Comparison of ENCODE assay signal across 14 mouse cellular contexts in the genomic region with DNA sequence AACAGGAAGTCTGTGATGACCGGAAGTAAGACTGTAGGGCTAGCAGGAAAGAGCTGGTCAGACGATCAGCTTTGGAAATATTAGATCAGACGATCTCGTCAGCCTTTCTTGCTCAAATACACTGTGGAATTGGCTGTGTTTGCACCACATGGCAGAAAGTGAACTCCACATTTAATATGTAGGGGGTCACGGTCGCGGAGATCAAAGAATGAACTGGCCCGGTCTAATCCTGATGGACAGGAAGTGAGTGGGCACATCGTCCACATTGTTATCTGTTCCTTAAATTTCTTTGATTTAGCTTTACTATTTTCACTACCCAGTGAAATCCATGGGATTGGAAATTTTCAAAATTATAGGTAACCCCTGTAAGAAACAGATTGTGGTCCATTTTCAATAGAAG. TPM values are rescaled to one million over a fixed set of nuclear protein-coding genes. Genes with fewer than 3 reads are reported as not detected.
DNase-seq lines count a peak whose midpoint lies in the region; ATAC-seq and TF ChIP-seq lines count a peak whose summit lies in the region.
"Had no signal": no experiment of that assay in that cellular context is flagged by ENCODE, and none has a peak within 500 bp of the region (broad histone marks: within the 10 kb centered on the region; RNA-seq: fewer than 3 reads in every experiment).

No protein-coding gene starts in this region.

- no peak for DNase-seq in forebrain, postnatal 0 days
- DNase-seq in lung, embryonic 14.5 days = peak; percentile 22
- DNase-seq in lung, postnatal 36 days = no peak
- no peak for DNase-seq in right cerebral cortex, postnatal 36 days (ENCODE audit: low spot score in 2 of 2)
- no peak for DNase-seq in left cerebral cortex, adult 18-20 months (ENCODE audit: low spot score in 2 of 2)
- DNase-seq: cerebellum, adult 9-10 months; kidney, adult 18-20 months; liver; thymus, adult 2 months had no signal

- H3K36me3 ChIP-seq in forebrain, embryonic 13.5 days (ENCODE audit: poor library complexity, severe bottlenecking) = no peaks in the 10 kb centered on the region
- H3K36me3 ChIP-seq in forebrain, postnatal 0 days (ENCODE audit: insufficient read depth) = no peaks in the 10 kb centered on the region
- no peaks in the 10 kb centered on the region for H3K36me3 ChIP-seq in lung, embryonic 14.5 days (ENCODE audit: insufficient read depth)
- H3K36me3 ChIP-seq in hindbrain, embryonic 13.5 days = no peaks in the 10 kb centered on the region
- H3K36me3 ChIP-seq in midbrain, embryonic 15.5 days (replicated peaks) = no peaks in the 10 kb centered on the region
- H3K36me3 ChIP-seq: heart, embryonic 15.5 days had no signal

- peak overlapping the region; percentile 37 for H3K4me2 ChIP-seq in forebrain, embryonic 13.5 days
- H3K4me2 ChIP-seq in forebrain, postnatal 0 days (ENCODE audit: low read depth) = no peak overlapping the region; the same call in 1 of the 2 replicates
- no peak overlapping the region for H3K4me2 ChIP-seq in lung, embryonic 14.5 days
- peak overlapping the region; percentile 41 for H3K4me2 ChIP-seq in hindbrain, embryonic 13.5 days
- H3K4me2 ChIP-seq in midbrain, embryonic 15.5 days = peak overlapping the region; percentile 39

- no peak for TF ChIP-seq CTCF in forebrain, postnatal 0 days (IDR thresholded peaks at IDR 0.05; ENCODE audit: low read depth)
- no peak for TF ChIP-seq CTCF in lung, embryonic 14.5 days (IDR thresholded peaks at IDR 0.05; ENCODE audit: low read depth)

- no peaks in the 10 kb centered on the region for H3K27me3 ChIP-seq in forebrain, embryonic 13.5 days
- no peaks in the 10 kb centered on the region for H3K27me3 ChIP-seq in forebrain, postnatal 0 days (ENCODE audit: insufficient read depth, low read length)
- no peaks in the 10 kb centered on the region for H3K27me3 ChIP-seq in lung, embryonic 14.5 days (ENCODE audit: insufficient read depth, low read length)
- 0 out of 2 replicates have a peak, but pooled peaks cover 3% of the 10 kb centered on the region for H3K27me3 ChIP-seq in hindbrain, embryonic 13.5 days
- H3K27me3 ChIP-seq in midbrain, embryonic 15.5 days (replicated peaks) = no peaks in the 10 kb centered on the region
- H3K27me3 ChIP-seq: heart, embryonic 15.5 days had no signal

- no peak overlapping the region for H3K4me3 ChIP-seq in forebrain, embryonic 13.5 days
- H3K4me3 ChIP-seq in forebrain, postnatal 0 days (ENCODE audit: low read depth, low read length) = no peak overlapping the region
- no peak overlapping the region for H3K4me3 ChIP-seq in lung, embryonic 14.5 days (ENCODE audit: low read depth, low read length)
- no peak overlapping the region for H3K4me3 ChIP-seq in hindbrain, embryonic 13.5 days
- no peak overlapping the region for H3K4me3 ChIP-seq in midbrain, embryonic 15.5 days
- H3K4me3 ChIP-seq: heart, embryonic 15.5 days had no signal

- H3K4me1 ChIP-seq in forebrain, embryonic 13.5 days = peaks cover 15% of the 10 kb centered on the region
- 0 out of 2 replicates have a peak, but pooled peaks cover under 1% of the 10 kb centered on the region for H3K4me1 ChIP-seq in forebrain, postnatal 0 days (ENCODE audit: insufficient read depth)
- H3K4me1 ChIP-seq in lung, embryonic 14.5 days (ENCODE audit: insufficient read depth) = peaks cover 3% of the 10 kb centered on the region; the same call in 1 of the 2 replicates
- peaks cover 17% of the 10 kb centered on the region for H3K4me1 ChIP-seq in hindbrain, embryonic 13.5 days (replicated peaks)
- peaks cover 19% of the 10 kb centered on the region for H3K4me1 ChIP-seq in midbrain, embryonic 15.5 days

- no peak for ATAC-seq in forebrain, embryonic 13.5 days
- no peak for ATAC-seq in forebrain, postnatal 0 days
- no peak for ATAC-seq in lung, embryonic 14.5 days (ENCODE audit: insufficient read depth)
- ATAC-seq in hindbrain, embryonic 13.5 days (ENCODE audit: low FRiP score) = no peak
- ATAC-seq in midbrain, embryonic 15.5 days (replicated peaks) = peak; percentile 18; the same call in 1 of the 2 replicates

- no peak overlapping the region for H3K9ac ChIP-seq in forebrain, embryonic 13.5 days
- no peak overlapping the region for H3K9ac ChIP-seq in forebrain, postnatal 0 days
- no peak overlapping the region for H3K9ac ChIP-seq in lung, embryonic 14.5 days
- H3K9ac ChIP-seq in hindbrain, embryonic 13.5 days = no peak overlapping the region
- no peak overlapping the region for H3K9ac ChIP-seq in midbrain, embryonic 15.5 days
- H3K9ac ChIP-seq: heart, embryonic 15.5 days had no signal

- H3K9me3 ChIP-seq in forebrain, embryonic 13.5 days (replicated peaks) = no peaks in the 10 kb centered on the region
- no peaks in the 10 kb centered on the region for H3K9me3 ChIP-seq in forebrain, postnatal 0 days (ENCODE audit: low read length)
- H3K9me3 ChIP-seq in lung, embryonic 14.5 days (ENCODE audit: low read depth, low read length) = no peaks in the 10 kb centered on the region
- H3K9me3 ChIP-seq in hindbrain, embryonic 13.5 days = no peaks in the 10 kb centered on the region
- H3K9me3 ChIP-seq in midbrain, embryonic 15.5 days = no peaks in the 10 kb centered on the region
- H3K9me3 ChIP-seq: heart, embryonic 15.5 days had no signal

- WGBS in forebrain, embryonic 13.5 days = 34% methylated on average over 9 of the region's 9 CpGs
- WGBS in forebrain, postnatal 0 days = 42% methylated on average over 9 of the region's 9 CpGs
- WGBS in lung, embryonic 14.5 days = 35% methylated on average over 9 of the region's 9 CpGs
- 46% methylated on average over 9 of the region's 9 CpGs for WGBS in hindbrain, embryonic 13.5 days
- 19% methylated on average over 9 of the region's 9 CpGs for whole genome bisulfite sequencing in midbrain, embryonic 15.5 days

- no peak overlapping the region for H3K27ac ChIP-seq in forebrain, embryonic 13.5 days
- no peak overlapping the region for H3K27ac ChIP-seq in forebrain, postnatal 0 days (ENCODE audit: low read depth, low read length)
- no peak overlapping the region for H3K27ac ChIP-seq in lung, embryonic 14.5 days (ENCODE audit: low read depth)
- H3K27ac ChIP-seq in hindbrain, embryonic 13.5 days = no peak overlapping the region
- H3K27ac ChIP-seq in midbrain, embryonic 15.5 days = no peak overlapping the region
- H3K27ac ChIP-seq: heart, embryonic 15.5 days; macrophage had no signal

RNA-seq across cellular contexts. Expression of gene Frmd6, which starts 42.3 kb away (rescaled TPM):
- 6.4 and 6.8 TPM in 2 replicates for polyA plus RNA-seq in forebrain, embryonic 13.5 days (2015; fragmentation: Nextera tagmentation; extraction: Ambion mirVana)
- 10.6 and 11.0 TPM in 2 replicates for total RNA-seq in forebrain, postnatal 0 days (2014; rRNA removed)
- 6.9 and 7.4 TPM in 2 replicates for polyA plus RNA-seq in forebrain, postnatal 0 days (2015; fragmentation: Nextera tagmentation; extraction: Ambion mirVana)
- polyA plus RNA-seq in lung, embryonic 14.5 days (2014; fragmentation: Nextera tagmentation; extraction: Ambion mirVana) = 40.4 and 42.8 TPM in 2 replicates
- polyA plus RNA-seq in hindbrain, embryonic 13.5 days (2015; fragmentation: Nextera tagmentation; extraction: Ambion mirVana) = 9.7 and 9.9 TPM in 2 replicates
- 9.2 and 9.7 TPM in 2 replicates for polyA plus RNA-seq in midbrain, embryonic 15.5 days (2015; fragmentation: Nextera tagmentation; extraction: Ambion mirVana)
- total RNA-seq in left cerebral cortex, adult 18-20 months (2021) = 10 to 100 TPM; 54.6 to 58.1 TPM

Comparison
In these comparisons a context has a peak if more than half of its experiments do, and no peak if none do; other contexts are left out.
1. H3K4me2 ChIP-seq: peak in forebrain, embryonic 13.5 days (single experiment), hindbrain, embryonic 13.5 days (single experiment) and midbrain, embryonic 15.5 days (single experiment); none in forebrain, postnatal 0 days (single experiment) and lung, embryonic 14.5 days (single experiment).